Mouse (Mus musculus): ENCODE measurements around the gene Olfr1229. TPM values are rescaled to one million over a fixed set of nuclear protein-coding genes. Genes with fewer than 3 reads are reported as not detected.

Olfr1229 gene
- not detected in 2 replicates for polyA plus RNA-seq (2012; rRNA removed)

GRCm38 (mm10) chr2:89287914-89288313 is at the start of gene Olfr1229:
TSS of gene Olfr1229 (minus strand) at chr2:89288014.

GRCm38 (mm10) chr2:89329575-89329974 is 41.8 kb upstream of the Olfr1229 start, which contains the start of gene Olfr1232:
TSS of gene Olfr1232 (minus strand) at chr2:89329675.

GRCm38 (mm10) chr2:89306974-89307373 is 19.2 kb upstream of the Olfr1229 start, which contains the start of gene Olfr1231:
TSS of gene Olfr1231 (minus strand) at chr2:89307074.

GRCm38 (mm10) chr2:89297168-89297567 is 9.4 kb upstream of the Olfr1229 start, which contains the start of gene Olfr1230:
TSS of gene Olfr1230 (minus strand) at chr2:89297268.

GRCm38 (mm10) chr2:89253962-89254361 is 33.9 kb downstream of the Olfr1229 start, which contains the start of gene Olfr1228:
TSS of gene Olfr1228 (minus strand) at chr2:89254062.

Other genes with a start within 250 kb of the Olfr1229 start
- not detected in 2 replicates for gene Olfr1218, start 226.8 kb downstream of the Olfr1229 start, polyA plus RNA-seq (2012; rRNA removed)
- gene Olfr1219, start 204.5 kb downstream of the Olfr1229 start, polyA plus RNA-seq (2012; rRNA removed) = not detected in 2 replicates
- gene Olfr1220, start 181.2 kb downstream of the Olfr1229 start, polyA plus RNA-seq (2012; rRNA removed) = not detected in 2 replicates
- not detected in 2 replicates for gene Olfr1221, start 170.7 kb downstream of the Olfr1229 start, polyA plus RNA-seq (2012; rRNA removed)
- gene Olfr1222, start 155.0 kb downstream of the Olfr1229 start, polyA plus RNA-seq (2012; rRNA removed) = not detected in 2 replicates
- gene Olfr1223, start 136.5 kb downstream of the Olfr1229 start, polyA plus RNA-seq (2012; rRNA removed) = not detected in 2 replicates
- gene Olfr1224-ps1, start 123.9 kb downstream of the Olfr1229 start, polyA plus RNA-seq (2012; rRNA removed) = not detected in 2 replicates
- not detected in 2 replicates for gene Olfr1225, start 113.3 kb downstream of the Olfr1229 start, polyA plus RNA-seq (2012; rRNA removed)
- not detected in 2 replicates for gene Olfr1226, start 88.0 kb downstream of the Olfr1229 start, polyA plus RNA-seq (2012; rRNA removed)
- gene Olfr1228, start 34.0 kb downstream of the Olfr1229 start, polyA plus RNA-seq (2012; rRNA removed) = not detected in 2 replicates
- not detected in 2 replicates for gene Olfr1230, start 9.3 kb upstream of the Olfr1229 start, polyA plus RNA-seq (2012; rRNA removed)
- gene Olfr1231, start 19.1 kb upstream of the Olfr1229 start, polyA plus RNA-seq (2012; rRNA removed) = not detected in 2 replicates
- not detected in 2 replicates for gene Olfr1232, start 41.7 kb upstream of the Olfr1229 start, polyA plus RNA-seq (2012; rRNA removed)
- gene Olfr1233, start 54.4 kb upstream of the Olfr1229 start, polyA plus RNA-seq (2012; rRNA removed) = not detected in 2 replicates
- gene Olfr1234, start 76.9 kb upstream of the Olfr1229 start, polyA plus RNA-seq (2012; rRNA removed) = not detected in 2 replicates
- gene Olfr1238, start 121.7 kb upstream of the Olfr1229 start, polyA plus RNA-seq (2012; rRNA removed) = not detected in 2 replicates
- not detected in 2 replicates for gene Olfr1239, start 132.4 kb upstream of the Olfr1229 start, polyA plus RNA-seq (2012; rRNA removed)
- not detected in 2 replicates for gene Olfr1240, start 155.0 kb upstream of the Olfr1229 start, polyA plus RNA-seq (2012; rRNA removed)
- gene Olfr1241, start 199.1 kb upstream of the Olfr1229 start, polyA plus RNA-seq (2012; rRNA removed) = not detected in 2 replicates
- not detected in 2 replicates for gene Olfr1242, start 210.3 kb upstream of the Olfr1229 start, polyA plus RNA-seq (2012; rRNA removed)
- gene Olfr1243, start 243.5 kb upstream of the Olfr1229 start, polyA plus RNA-seq (2012; rRNA removed) = not detected in 2 replicates

Data from ovary, adult 2 months (tissue).